Mouse (Mus musculus) heart, adult 2 months (tissue): ENCODE results near the gene Tns3.

Experiments used
- EP300 ChIP-seq: fragments of 200-500 bp; IDR thresholded peaks from 2 replicates; pipeline ENCODE4 v1.6.1; 2011; ENCODE audit warnings: low read depth, low read length, control low read depth; ENCODE audit not compliant: insufficient read depth
- POLR2A ChIP-seq: fragments of 200-500 bp; IDR thresholded peaks from 2 replicates; pipeline ENCODE4 v1.6.1; 2011; ENCODE audit warnings: mild to moderate bottlenecking, low read depth, low read length, control low read depth; ENCODE audit not compliant: insufficient read depth

DNA sequence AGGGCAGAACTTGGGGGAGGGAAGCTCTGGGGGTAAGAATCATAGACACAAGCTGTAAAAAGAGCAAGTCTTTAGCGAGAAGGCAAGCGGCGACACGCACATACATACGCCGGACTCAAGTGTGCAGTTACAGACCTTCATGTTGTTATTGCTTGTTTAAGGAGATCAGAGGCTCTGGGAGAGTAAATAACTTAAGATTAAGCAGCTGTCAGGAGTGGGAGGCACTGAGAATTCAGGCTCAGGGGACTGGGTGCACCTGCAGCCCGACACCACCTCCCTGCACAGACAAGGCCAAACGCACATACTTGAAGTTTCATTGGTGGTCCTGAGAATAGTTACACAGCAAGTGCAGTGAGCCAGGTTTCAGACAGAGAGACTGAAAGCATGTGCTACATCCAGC, 169.3 kb downstream of the Tns3 start:
- TF ChIP-seq POLR2A, result no peak
- TF ChIP-seq EP300, result no peak
